Mouse (Mus musculus) midbrain, embryonic 15.5 days (tissue): Measurements from ENCODE around the gene Guca1a. TPM values are rescaled to one million over a fixed set of nuclear protein-coding genes. Genes with fewer than 3 reads are reported as not detected.
A peak's percentile ranks its signal among the peaks of the same experiment; 100 is the strongest.

Source experiments
- ATAC-seq: fragments of 200-750 bp; cut with Nextera tagmentation; replicated peaks from 2 replicates; pipeline ENCODE4 v1.8.0; 2017; ENCODE audit warnings: moderate TSS enrichment
- H3K27ac ChIP-seq: fragments of 300-500 bp; sonication (generic); 2 replicates; pipeline ENCODE4 v1.5.1; 2015; ENCODE audit warnings: mild to moderate bottlenecking, inconsistent platforms
- H3K27me3 ChIP-seq: fragments of 300-500 bp; sonication (generic); replicated peaks from 2 replicates; pipeline ENCODE4 v1.6.1; 2015; ENCODE audit warnings: inconsistent platforms
- H3K36me3 ChIP-seq: fragments of 300-500 bp; sonication (generic); replicated peaks from 2 replicates; pipeline ENCODE4 v1.6.1; 2015; ENCODE audit warnings: inconsistent platforms
- H3K4me1 ChIP-seq: fragments of 300-500 bp; sonication (generic); 2 replicates; pipeline ENCODE4 v1.6.1; 2015; ENCODE audit warnings: inconsistent platforms
- H3K4me2 ChIP-seq: fragments of 300-500 bp; sonication (generic); 2 replicates; pipeline ENCODE4 v1.6.1; 2015; ENCODE audit warnings: inconsistent platforms, mild to moderate bottlenecking, moderate library complexity
- H3K4me3 ChIP-seq: fragments of 300-500 bp; sonication (generic); 2 replicates; pipeline ENCODE4 v1.5.1; 2015; ENCODE audit warnings: mild to moderate bottlenecking, inconsistent platforms
- H3K9ac ChIP-seq: fragments of 300-500 bp; sonication (generic); 2 replicates; pipeline ENCODE4 v1.6.1; 2015; ENCODE audit warnings: mild to moderate bottlenecking, inconsistent platforms
- H3K9me3 ChIP-seq: fragments of 300-500 bp; sonication (generic); 2 replicates; pipeline ENCODE4 v1.6.1; 2016; ENCODE audit warnings: inconsistent platforms
- WGBS: fragments of 180-500 bp; shearing (Covaris S2); methylation state at CpG from one replicate; pipeline ENCODE4 v1.1.7; 2015; ENCODE audit warnings: mixed read lengths; 5-methylcytosine and 5-hydroxymethylcytosine counted together
- polyA plus RNA-seq: library from polyadenylated mRNA; unstranded; fragments of >200 nt; fragmentation: Nextera tagmentation; extraction: Ambion mirVana; gene quantifications from 2 replicates; pipeline ENCODE4 v1.2.1, GENCODE M21; 2015

Gene Guca1a
- polyA plus RNA-seq, 1 experiment from 2014 or later, result 0.92 TPM

- H3K4me2 ChIP-seq, result no peak overlapping the region
- peaks cover 9% of the 10 kb centered on the region; the same call in 1 of the 2 replicates for H3K27me3 ChIP-seq
- H3K9ac ChIP-seq, result no peak overlapping the region
- no peak overlapping the region for H3K4me3 ChIP-seq
- H3K9me3 ChIP-seq, result no peaks in the 10 kb centered on the region
- no peak overlapping the region for H3K27ac ChIP-seq
- peaks cover 22% of the 10 kb centered on the region for H3K4me1 ChIP-seq
- peak; percentile 53; the same call in 1 of the 2 replicates for ATAC-seq
- 10% methylated on average over 4 of the region's 4 CpGs for WGBS
- H3K36me3 ChIP-seq, result peaks cover 38% of the 10 kb centered on the region; the same call in 1 of the 2 replicates
Observed at GRCm38 (mm10) chr17:47371451-47371850, 28.9 kb downstream of the Guca1a start.

DNA sequence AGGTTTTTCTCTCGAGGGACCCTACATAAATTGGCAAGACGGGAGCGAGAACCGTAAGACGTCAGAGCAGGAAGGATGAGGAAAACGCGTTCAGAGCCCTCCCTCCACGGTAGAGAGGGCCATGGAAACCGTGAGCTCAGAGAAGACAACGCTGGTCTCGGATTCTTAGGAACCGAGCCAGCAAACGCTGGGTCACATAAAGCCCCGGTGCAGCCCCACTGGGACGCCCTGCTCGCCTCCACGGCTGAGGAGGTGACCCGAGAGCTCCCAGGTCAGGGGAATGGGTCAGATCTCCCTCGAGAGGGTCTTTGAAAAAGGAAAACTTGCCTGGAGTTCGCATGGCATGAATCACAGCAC lies 31.3 kb downstream of the Guca1a start:
- H3K27ac ChIP-seq, result peak overlapping the region; percentile 86
- WGBS, result 2% methylated on average over 20 of the region's 20 CpGs
- peaks cover 22% of the 10 kb centered on the region for H3K4me1 ChIP-seq
- peaks cover 20% of the 10 kb centered on the region; the same call in 1 of the 2 replicates for H3K36me3 ChIP-seq
- no peaks in the 10 kb centered on the region for H3K9me3 ChIP-seq
- peak overlapping the region; percentile 76 for H3K4me2 ChIP-seq
- peak overlapping the region; percentile 68 for H3K4me3 ChIP-seq
- ATAC-seq, result peak; percentile 81
- peak overlapping the region; percentile 59 for H3K9ac ChIP-seq
- H3K27me3 ChIP-seq, result peaks cover 15% of the 10 kb centered on the region; the same call in 1 of the 2 replicates

DNA sequence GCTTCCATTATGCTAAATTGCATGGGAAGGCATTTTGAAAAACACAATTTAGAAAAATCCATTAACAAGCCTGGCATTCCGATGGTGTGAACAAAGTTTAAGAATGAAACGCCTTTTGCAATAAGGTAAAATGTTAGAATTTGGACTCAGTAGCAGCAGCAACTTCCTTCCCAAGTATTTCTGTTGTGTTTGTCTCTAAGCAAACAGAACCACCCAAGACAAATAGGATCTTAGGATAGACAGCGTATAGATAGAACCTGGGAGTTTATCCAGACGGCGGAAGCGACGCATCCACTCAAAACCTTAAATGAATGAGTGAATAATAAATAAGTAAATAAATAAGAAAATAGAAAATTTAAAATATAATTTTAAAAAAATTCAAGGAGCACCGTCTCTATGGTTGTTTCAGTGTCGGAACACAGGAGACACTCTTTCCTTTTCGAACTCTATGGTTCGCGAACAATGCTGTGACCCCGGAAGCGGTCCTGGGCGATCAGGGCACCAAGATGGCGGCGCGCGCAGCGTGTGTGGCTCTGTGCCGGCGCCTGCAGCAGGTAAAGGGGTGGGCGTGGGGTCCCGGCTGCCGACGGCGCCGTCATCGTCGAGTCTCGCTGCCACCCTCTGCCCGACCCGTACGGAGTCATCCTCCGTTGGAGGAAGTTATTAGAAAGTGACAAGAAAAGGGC lies 31.8 kb downstream of the Guca1a start, which contains the start of gene Mrps10:
Mrps10 (plus strand) TSS at position 487 of the 686 bp plus-strand sequence.
- 3% methylated on average over 35 of the region's 35 CpGs for WGBS
- Histone ChIP-seq H3K4me3 (peak within 1 kb of the TSS; percentile 68), H3K4me2 (peak within 1 kb of the TSS; percentile 76), H3K36me3 (peaks cover 15% of the 10 kb centered on the region; the same call in 1 of the 2 replicates), H3K9me3 (no peaks in the 10 kb centered on the region), H3K9ac (peak within 1 kb of the TSS; percentile 59), H3K27me3 (peaks cover 15% of the 10 kb centered on the region; the same call in 1 of the 2 replicates), H3K27ac (peak within 1 kb of the TSS; percentile 86), H3K4me1 (peaks cover 22% of the 10 kb centered on the region)
- peak; percentile 94 for ATAC-seq

DNA sequence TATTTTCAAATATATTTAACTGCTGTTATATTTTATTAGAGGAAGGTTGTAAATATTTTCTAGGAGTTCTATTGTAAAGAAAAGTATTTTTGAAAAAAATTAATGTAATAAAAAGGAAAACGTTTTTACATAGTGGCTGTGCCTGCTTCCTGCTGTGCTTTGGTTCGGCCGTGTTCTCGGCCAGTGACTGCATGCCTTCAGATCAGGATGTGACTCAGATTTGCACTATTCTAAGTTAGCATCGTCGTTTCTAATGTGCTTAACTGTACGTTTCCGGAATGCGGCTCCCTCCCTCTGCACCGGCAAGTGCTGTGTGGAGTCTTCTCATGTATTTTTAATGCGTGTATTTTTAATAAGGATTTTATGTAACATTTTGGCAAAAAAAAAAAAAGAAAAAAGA lies 39.0 kb downstream of the Guca1a start:
- H3K27ac ChIP-seq, result no peak overlapping the region
- no peak for ATAC-seq
- no peaks in the 10 kb centered on the region for H3K9me3 ChIP-seq
- H3K4me3 ChIP-seq, result no peak overlapping the region
- peaks cover 5% of the 10 kb centered on the region; the same call in 1 of the 2 replicates for H3K27me3 ChIP-seq
- WGBS, result 88% methylated on average over 11 of the region's 11 CpGs
- H3K36me3 ChIP-seq, result 0 out of 2 replicates have a peak, but pooled peaks cover 13% of the 10 kb centered on the region
- no peak overlapping the region for H3K9ac ChIP-seq
- H3K4me1 ChIP-seq, result no peaks in the 10 kb centered on the region
- no peak overlapping the region for H3K4me2 ChIP-seq

- no peak overlapping the region for H3K4me3 ChIP-seq
- 39% methylated on average over 6 of the region's 6 CpGs for WGBS
- H3K4me2 ChIP-seq, result no peak overlapping the region
- no peak for ATAC-seq
- no peak overlapping the region for H3K27ac ChIP-seq
- H3K9ac ChIP-seq, result no peak overlapping the region
- H3K4me1 ChIP-seq, result no peaks in the 10 kb centered on the region
- no peaks in the 10 kb centered on the region for H3K9me3 ChIP-seq
- peaks cover 25% of the 10 kb centered on the region; the same call in 1 of the 2 replicates for H3K36me3 ChIP-seq
- H3K27me3 ChIP-seq, result no peaks in the 10 kb centered on the region
Observed at GRCm38 (mm10) chr17:47359964-47360363, 40.4 kb downstream of the Guca1a start.

GRCm38 (mm10) chr17:47349721-47350319 lies 50.6 kb downstream of the Guca1a start:
- Histone ChIP-seq H3K4me2 (no peak overlapping the region), H3K9ac (no peak overlapping the region), H3K4me3 (no peak overlapping the region), H3K27me3 (no peaks in the 10 kb centered on the region), H3K36me3 (peaks cover 67% of the 10 kb centered on the region), H3K9me3 (peaks cover 11% of the 10 kb centered on the region; the same call in 1 of the 2 replicates), H3K27ac (no peak overlapping the region), H3K4me1 (no peaks in the 10 kb centered on the region)
- 80% methylated on average over 3 of the region's 3 CpGs for WGBS
- no peak for ATAC-seq

Other genes starting within 250 kb of the Guca1a start
- gene Mrps10, start 31.7 kb downstream of the Guca1a start, polyA plus RNA-seq, result 73.1 and 73.2 TPM in 2 replicates
- gene Guca1b, start 15.2 kb downstream of the Guca1a start, polyA plus RNA-seq, result 0.30 and 0.57 TPM in 2 replicates
- 0.26 and 0.33 TPM in 2 replicates for gene AI661453, start 36.0 kb upstream of the Guca1a start, polyA plus RNA-seq
- 0.44 and 0.77 TPM in 2 replicates for gene 1700001C19Rik, start 36.8 kb upstream of the Guca1a start, polyA plus RNA-seq
- gene Taf8, start 101.7 kb upstream of the Guca1a start, polyA plus RNA-seq, result 22.0 and 22.4 TPM in 2 replicates
- gene Ccnd3, start 104.5 kb upstream of the Guca1a start, polyA plus RNA-seq, result 74.0 and 87.8 TPM in 2 replicates
- 39.7 TPM in 2 replicates for gene Bysl, start 210.9 kb upstream of the Guca1a start, polyA plus RNA-seq
- 49.6 and 50.4 TPM in 2 replicates for gene Med20, start 211.0 kb upstream of the Guca1a start, polyA plus RNA-seq
- 2.0 and 2.9 TPM in 2 replicates for gene Gm20517, start 211.0 kb upstream of the Guca1a start, polyA plus RNA-seq
- gene Usp49, start 230.1 kb upstream of the Guca1a start, polyA plus RNA-seq, result 9.0 and 9.5 TPM in 2 replicates